Mouse (Mus musculus) adrenal gland, adult 2 months (tissue): ENCODE data around the gene Atg10. TPM values are rescaled to one million over a fixed set of nuclear protein-coding genes. Genes with fewer than 3 reads are reported as not detected.

ENCODE experiments used
- DNase-seq: peaks from one replicate; pipeline ENCODE4 v3.0.0; 2021
- polyA plus RNA-seq: library from polyadenylated mRNA; depleted of rRNA; stranded (reverse); fragments of >200 nt; gene quantifications from 2 replicates; pipeline ENCODE4 v1.2.3, GENCODE M21; 2012
- total RNA-seq, 2 experiments: library from RNA; stranded (reverse); gene quantifications; 2 replicates each; pipeline ENCODE4 v1.2.3; 2021

Gene Atg10
- total and polyA plus RNA-seq, 3 experiments, result 0.37 to 20.2 (median 17.7) TPM

- no peak for DNase-seq
Observed at GRCm38 (mm10) chr13:91118156-91118555, 105.6 kb downstream of the Atg10 start.

GRCm38 (mm10) chr13:91114880-91115279 is 108.9 kb downstream of the Atg10 start:
- no peak for DNase-seq

- no peak for DNase-seq
Observed at GRCm38 (mm10) chr13:91107308-91107946, 116.3 kb downstream of the Atg10 start.

GRCm38 (mm10) chr13:91102238-91102637 is 121.5 kb downstream of the Atg10 start:
- DNase-seq, result no peak

- DNase-seq, result no peak
Observed at GRCm38 (mm10) chr13:91100417-91100816, 123.4 kb downstream of the Atg10 start.

GRCm38 (mm10) chr13:91094851-91095250 is 128.9 kb downstream of the Atg10 start:
- DNase-seq, result no peak

- DNase-seq, result no peak
Observed at GRCm38 (mm10) chr13:91094196-91094595, 129.6 kb downstream of the Atg10 start.

- DNase-seq, result no peak
Observed at GRCm38 (mm10) chr13:91093610-91094009, 130.2 kb downstream of the Atg10 start.

- no peak for DNase-seq
Observed at GRCm38 (mm10) chr13:91093162-91093561, 130.6 kb downstream of the Atg10 start.

- no peak for DNase-seq
Observed at GRCm38 (mm10) chr13:91091731-91092190, 132.0 kb downstream of the Atg10 start.

GRCm38 (mm10) chr13:91090861-91091730 is 132.7 kb downstream of the Atg10 start:
- no peak for DNase-seq

GRCm38 (mm10) chr13:91086361-91086900 is 137.3 kb downstream of the Atg10 start:
- no peak for DNase-seq

- no peak for DNase-seq
Observed at GRCm38 (mm10) chr13:91072351-91072750, 151.4 kb downstream of the Atg10 start.

- DNase-seq, result no peak
Observed at GRCm38 (mm10) chr13:91060871-91061270, 162.9 kb downstream of the Atg10 start.

GRCm38 (mm10) chr13:91048171-91048570 is 175.6 kb downstream of the Atg10 start:
- no peak for DNase-seq

- DNase-seq, result no peak
Observed at GRCm38 (mm10) chr13:91046851-91047250, 176.9 kb downstream of the Atg10 start.

GRCm38 (mm10) chr13:91041236-91041635 is 182.5 kb downstream of the Atg10 start:
- DNase-seq, result no peak

- peak; percentile 42 for DNase-seq
Observed at GRCm38 (mm10) chr13:91040421-91040820, 183.3 kb downstream of the Atg10 start.

GRCm38 (mm10) chr13:91039201-91039807 is 184.5 kb downstream of the Atg10 start:
- peak; percentile 28 for DNase-seq

- DNase-seq, result no peak
Observed at GRCm38 (mm10) chr13:91038636-91039035, 185.1 kb downstream of the Atg10 start.

GRCm38 (mm10) chr13:91038034-91038433 is 185.7 kb downstream of the Atg10 start:
- DNase-seq, result no peak

- no peak for DNase-seq
Observed at GRCm38 (mm10) chr13:91037405-91037804, 186.4 kb downstream of the Atg10 start.

- DNase-seq, result no peak
Observed at GRCm38 (mm10) chr13:91031836-91032235, 191.9 kb downstream of the Atg10 start.
